In the genomic region with DNA sequence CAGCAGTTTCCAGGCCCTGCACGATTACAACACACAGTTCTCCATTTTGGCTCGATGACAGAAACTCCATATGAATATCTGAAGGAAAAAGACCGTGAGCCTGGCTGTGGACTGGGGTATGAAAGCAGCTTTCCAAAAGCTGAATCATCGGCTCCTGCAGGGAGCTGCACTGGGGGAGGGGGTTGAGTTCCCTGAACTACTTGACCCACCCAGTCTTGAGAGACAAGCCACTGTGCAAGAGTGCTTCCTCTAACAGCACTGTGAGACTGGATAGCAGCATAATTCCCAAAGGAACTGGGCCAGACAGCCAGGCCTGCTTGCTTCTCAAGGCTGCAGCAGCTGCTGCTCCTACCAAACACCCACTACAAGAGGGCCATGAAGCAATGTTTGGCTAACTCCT, we compare ENCODE assay signal across 9 mouse cellular contexts.
A peak's percentile ranks its signal among the peaks of the same experiment; 100 is the strongest.
DNase-seq lines count a peak whose midpoint lies in the region; ATAC-seq lines count a peak whose summit lies in the region.
"Had no signal": no experiment of that assay in that cellular context is flagged by ENCODE, and none has a peak within 500 bp of the region (broad histone marks: within the 10 kb centered on the region; RNA-seq: fewer than 3 reads in every experiment).

No protein-coding gene starts in this region.

- H3K27ac ChIP-seq in embryonic facial prominence, embryonic 14.5 days (replicated peaks; ENCODE audit: low read depth, low read length): peak overlapping the region; percentile 35
- H3K27ac ChIP-seq in heart, embryonic 16.5 days (ENCODE audit: low read length): no peak overlapping the region

- no peaks in the 10 kb centered on the region for H3K27me3 ChIP-seq in embryonic facial prominence, embryonic 14.5 days (replicated peaks; ENCODE audit: control insufficient read depth, insufficient read depth, low read length)
- H3K27me3 ChIP-seq in heart, embryonic 16.5 days (ENCODE audit: control insufficient read depth, insufficient read depth, low read length): no peaks in the 10 kb centered on the region

- no peak overlapping the region for H3K4me3 ChIP-seq in embryonic facial prominence, embryonic 14.5 days (ENCODE audit: low read depth, low read length)
- no peak overlapping the region for H3K4me3 ChIP-seq in heart, embryonic 16.5 days (ENCODE audit: low read length)
- H3K4me3 ChIP-seq: erythroblast, embryonic 14.5 days had no signal

- H3K4me1 ChIP-seq in embryonic facial prominence, embryonic 14.5 days (ENCODE audit: control insufficient read depth, insufficient read depth, low read length): peaks cover 6% of the 10 kb centered on the region
- H3K4me1 ChIP-seq in heart, embryonic 16.5 days (ENCODE audit: control insufficient read depth, insufficient read depth, low read length): no peaks in the 10 kb centered on the region

- no peaks in the 10 kb centered on the region for H3K36me3 ChIP-seq in embryonic facial prominence, embryonic 14.5 days (ENCODE audit: control insufficient read depth, insufficient read depth, low read length)
- no peaks in the 10 kb centered on the region for H3K36me3 ChIP-seq in heart, embryonic 16.5 days (ENCODE audit: control insufficient read depth, insufficient read depth)

- H3K9me3 ChIP-seq in embryonic facial prominence, embryonic 14.5 days (ENCODE audit: control insufficient read depth, low read length): no peaks in the 10 kb centered on the region
- H3K9me3 ChIP-seq in heart, embryonic 16.5 days (replicated peaks; ENCODE audit: control insufficient read depth, low read length): no peaks in the 10 kb centered on the region

- DNase-seq in layer of hippocampus, adult 9-10 months (ENCODE audit: low spot score): peak; percentile 17
- DNase-seq in layer of hippocampus, adult 8-10 months (ENCODE audit: low spot score in 2 of 2): no peak
- peak; percentile 92 for DNase-seq in embryonic facial prominence, embryonic 14.5 days (ENCODE audit: low spot score)
- DNase-seq in lung, postnatal 4 days: peak; percentile 50 to 85
- no peak for DNase-seq in layer of hippocampus, adult 9-11 months
- DNase-seq in yolk sac, embryonic 10.5 days (ENCODE audit: low spot score): no peak

- 31% methylated on average over 4 of the region's 4 CpGs for WGBS in embryonic facial prominence, embryonic 14.5 days
- WGBS in heart, embryonic 16.5 days: 31% methylated on average over 4 of the region's 4 CpGs

- H3K4me2 ChIP-seq in embryonic facial prominence, embryonic 14.5 days (ENCODE audit: low read depth, low read length): no peak overlapping the region
- no peak overlapping the region for H3K4me2 ChIP-seq in heart, embryonic 16.5 days (ENCODE audit: low read depth, low read length)

- peak; percentile 82 for ATAC-seq in embryonic facial prominence, embryonic 14.5 days (ENCODE audit: low read depth)
- ATAC-seq in heart, embryonic 16.5 days (replicated peaks; ENCODE audit: extremely low read depth, insufficient read depth, low FRiP score): peak; percentile 65
- no peak for ATAC-seq in erythroblast, adult 5-6 weeks (replicated peaks; ENCODE audit: low FRiP score, poor library complexity, severe bottlenecking)

- H3K9ac ChIP-seq in embryonic facial prominence, embryonic 14.5 days (ENCODE audit: low read depth, low read length): no peak overlapping the region
- no peak overlapping the region for H3K9ac ChIP-seq in heart, embryonic 16.5 days (ENCODE audit: low read length)

Comparison
In these comparisons a context has a peak if more than half of its experiments do, and no peak if none do; other contexts are left out.
1. DNase-seq: peak in layer of hippocampus, adult 9-10 months (single experiment), embryonic facial prominence, embryonic 14.5 days (single experiment) and lung, postnatal 4 days (2 of 2); none in layer of hippocampus, adult 8-10 months (0 of 2), layer of hippocampus, adult 9-11 months (single experiment) and yolk sac, embryonic 10.5 days (single experiment).